Mouse (Mus musculus): ENCODE data around the gene Ap1b1. TPM values are rescaled to one million over a fixed set of nuclear protein-coding genes. Genes with fewer than 3 reads are reported as not detected.
A peak's percentile ranks its signal among the peaks of the same experiment; 100 is the strongest.

Gene Ap1b1
- 58.4 and 75.5 TPM in 2 replicates for polyA plus RNA-seq (2014; fragmentation: Nextera tagmentation; extraction: Ambion mirVana)

- Histone ChIP-seq H3K4me3 (ENCODE audit: low read depth, low read length) (peak within 1 kb of the TSS; percentile 73), H3K27ac (ENCODE audit: low read depth, low read length) (no peak within 1 kb of the TSS), H3K4me2 (ENCODE audit: low read length) (peak within 1 kb of the TSS; percentile 93), H3K4me1 (ENCODE audit: control insufficient read depth, insufficient read depth, low read length) (peaks cover 6% of the 10 kb centered on the region; the same call in 1 of the 2 replicates), H3K9ac (ENCODE audit: low read length) (peak within 1 kb of the TSS; percentile 78), H3K27me3 (replicated peaks; ENCODE audit: control insufficient read depth, insufficient read depth, low read length) (no peaks in the 10 kb centered on the region), H3K36me3 (ENCODE audit: control insufficient read depth, insufficient read depth, low read length) (0 out of 2 replicates have a peak, but pooled peaks cover 6% of the 10 kb centered on the region), H3K9me3 (replicated peaks; ENCODE audit: control insufficient read depth, low read length) (no peaks in the 10 kb centered on the region)
- DNase-seq (ENCODE audit: low spot score): peak; percentile 90
- peak; percentile 91 for ATAC-seq
- under 1% methylated on average over 61 of the region's 62 CpGs for WGBS
Measured at GRCm38 (mm10) chr11:4986695-4987486, at the start of gene Ap1b1. Gene Ap1b1, plus strand, starts transcription at chr11:4986824.

- Histone ChIP-seq H3K9ac (ENCODE audit: low read length) (peak overlapping the region; percentile 13; the same call in 1 of the 2 replicates), H3K27me3 (replicated peaks; ENCODE audit: control insufficient read depth, insufficient read depth, low read length) (peaks cover 61% of the 10 kb centered on the region)
- WGBS: 42% methylated on average over 13 of the region's 13 CpGs
Measured at GRCm38 (mm10) chr11:4946530-4946929, 40.1 kb upstream of the Ap1b1 start.

GRCm38 (mm10) chr11:4946947-4947812, 39.4 kb upstream of the Ap1b1 start:
- Histone ChIP-seq H3K4me2 (ENCODE audit: low read length) (peak overlapping the region; percentile 79), H3K9ac (ENCODE audit: low read length) (peak overlapping the region; percentile 72), H3K27me3 (replicated peaks; ENCODE audit: control insufficient read depth, insufficient read depth, low read length) (peaks cover 67% of the 10 kb centered on the region), H3K9me3 (replicated peaks; ENCODE audit: control insufficient read depth, low read length) (no peaks in the 10 kb centered on the region), H3K36me3 (ENCODE audit: control insufficient read depth, insufficient read depth, low read length) (no peaks in the 10 kb centered on the region), H3K4me3 (ENCODE audit: low read depth, low read length) (peak overlapping the region; percentile 62), H3K27ac (ENCODE audit: low read depth, low read length) (peak overlapping the region; percentile 80), H3K4me1 (ENCODE audit: control insufficient read depth, insufficient read depth, low read length) (no peaks in the 10 kb centered on the region)
- peak; percentile 87 for DNase-seq (ENCODE audit: low spot score)
- peak; percentile 88 for ATAC-seq
- under 1% methylated on average over 107 of the region's 120 CpGs for WGBS

More at GRCm38 (mm10) chr11:4946530-4946929, 40.1 kb upstream of the Ap1b1 start:
- DNase-seq (ENCODE audit: low spot score): no peak
- Histone ChIP-seq H3K36me3 (ENCODE audit: control insufficient read depth, insufficient read depth, low read length) (no peaks in the 10 kb centered on the region), H3K4me1 (ENCODE audit: control insufficient read depth, insufficient read depth, low read length) (no peaks in the 10 kb centered on the region), H3K4me3 (ENCODE audit: low read depth, low read length) (peak overlapping the region; percentile 62), H3K27ac (ENCODE audit: low read depth, low read length) (no peak overlapping the region), H3K4me2 (ENCODE audit: low read length) (peak overlapping the region; percentile 79), H3K9me3 (replicated peaks; ENCODE audit: control insufficient read depth, low read length) (no peaks in the 10 kb centered on the region)
- ATAC-seq: peak; percentile 13; the same call in 1 of the 2 replicates

GRCm38 (mm10) chr11:4947813-4948174, 38.8 kb upstream of the Ap1b1 start, which contains the start of gene Nefh:
Gene Nefh, minus strand, starts transcription at chr11:4948064.
- Histone ChIP-seq H3K36me3 (ENCODE audit: control insufficient read depth, insufficient read depth, low read length) (no peaks in the 10 kb centered on the region), H3K27me3 (replicated peaks; ENCODE audit: control insufficient read depth, insufficient read depth, low read length) (peaks cover 67% of the 10 kb centered on the region), H3K4me1 (ENCODE audit: control insufficient read depth, insufficient read depth, low read length) (no peaks in the 10 kb centered on the region), H3K4me2 (ENCODE audit: low read length) (peak within 1 kb of the TSS; percentile 79), H3K4me3 (ENCODE audit: low read depth, low read length) (peak within 1 kb of the TSS; percentile 62), H3K27ac (ENCODE audit: low read depth, low read length) (peak within 1 kb of the TSS; percentile 80), H3K9ac (ENCODE audit: low read length) (peak within 1 kb of the TSS; percentile 72), H3K9me3 (replicated peaks; ENCODE audit: control insufficient read depth, low read length) (no peaks in the 10 kb centered on the region)
- ATAC-seq (peak; percentile 47), DNase-seq (ENCODE audit: low spot score) (no peak)
- under 1% methylated on average over 30 of the region's 41 CpGs for WGBS

GRCm38 (mm10) chr11:4948792-4949191, 37.8 kb upstream of the Ap1b1 start:
- peak overlapping the region; percentile 62 for H3K4me3 ChIP-seq (ENCODE audit: low read depth, low read length)
- H3K4me1 ChIP-seq (ENCODE audit: control insufficient read depth, insufficient read depth, low read length): peaks cover under 1% of the 10 kb centered on the region; the same call in 1 of the 2 replicates
- no peaks in the 10 kb centered on the region for H3K36me3 ChIP-seq (ENCODE audit: control insufficient read depth, insufficient read depth, low read length)
- no peaks in the 10 kb centered on the region for H3K9me3 ChIP-seq (replicated peaks; ENCODE audit: control insufficient read depth, low read length)
- H3K4me2 ChIP-seq (ENCODE audit: low read length): peak overlapping the region; percentile 79
- WGBS: 35% methylated on average over 8 of the region's 8 CpGs
- peaks cover 73% of the 10 kb centered on the region for H3K27me3 ChIP-seq (replicated peaks; ENCODE audit: control insufficient read depth, insufficient read depth, low read length)
- no peak for DNase-seq (ENCODE audit: low spot score)
- H3K9ac ChIP-seq (ENCODE audit: low read length): no peak overlapping the region
- no peak overlapping the region for H3K27ac ChIP-seq (ENCODE audit: low read depth, low read length)
- ATAC-seq: no peak

GRCm38 (mm10) chr11:4949256-4950044, 37.2 kb upstream of the Ap1b1 start:
- ATAC-seq (no peak), DNase-seq (ENCODE audit: low spot score) (peak; percentile 49)
- H3K9ac ChIP-seq (ENCODE audit: low read length): no peak overlapping the region
- no peak overlapping the region for H3K27ac ChIP-seq (ENCODE audit: low read depth, low read length)
- no peaks in the 10 kb centered on the region for H3K36me3 ChIP-seq (ENCODE audit: control insufficient read depth, insufficient read depth, low read length)
- WGBS: 6% methylated on average over 23 of the region's 23 CpGs
- peak overlapping the region; percentile 62 for H3K4me3 ChIP-seq (ENCODE audit: low read depth, low read length)
- peak overlapping the region; percentile 79 for H3K4me2 ChIP-seq (ENCODE audit: low read length)
- H3K27me3 ChIP-seq (replicated peaks; ENCODE audit: control insufficient read depth, insufficient read depth, low read length): peaks cover 73% of the 10 kb centered on the region
- no peaks in the 10 kb centered on the region for H3K9me3 ChIP-seq (replicated peaks; ENCODE audit: control insufficient read depth, low read length)
- H3K4me1 ChIP-seq (ENCODE audit: control insufficient read depth, insufficient read depth, low read length): peaks cover 4% of the 10 kb centered on the region; the same call in 1 of the 2 replicates

GRCm38 (mm10) chr11:4953401-4953800, 33.2 kb upstream of the Ap1b1 start:
- Histone ChIP-seq H3K27ac (ENCODE audit: low read depth, low read length) (no peak overlapping the region), H3K36me3 (ENCODE audit: control insufficient read depth, insufficient read depth, low read length) (no peaks in the 10 kb centered on the region)
- WGBS: 5% methylated on average over 5 of the region's 6 CpGs

GRCm38 (mm10) chr11:4953918-4954317, 32.7 kb upstream of the Ap1b1 start:
- ATAC-seq: no peak
- DNase-seq (ENCODE audit: low spot score): no peak
- no peak overlapping the region for H3K4me3 ChIP-seq (ENCODE audit: low read depth, low read length)
- no peak overlapping the region for H3K4me2 ChIP-seq (ENCODE audit: low read length)
- peaks cover 31% of the 10 kb centered on the region for H3K27me3 ChIP-seq (replicated peaks; ENCODE audit: control insufficient read depth, insufficient read depth, low read length)
- H3K9ac ChIP-seq (ENCODE audit: low read length): no peak overlapping the region
- no peaks in the 10 kb centered on the region for H3K36me3 ChIP-seq (ENCODE audit: control insufficient read depth, insufficient read depth, low read length)
- under 1% methylated on average over 8 of the region's 8 CpGs for WGBS
- no peaks in the 10 kb centered on the region for H3K9me3 ChIP-seq (replicated peaks; ENCODE audit: control insufficient read depth, low read length)
- H3K4me1 ChIP-seq (ENCODE audit: control insufficient read depth, insufficient read depth, low read length): peaks cover 4% of the 10 kb centered on the region; the same call in 1 of the 2 replicates
- no peak overlapping the region for H3K27ac ChIP-seq (ENCODE audit: low read depth, low read length)

More at GRCm38 (mm10) chr11:4953401-4953800, 33.2 kb upstream of the Ap1b1 start:
- H3K9me3 ChIP-seq (replicated peaks; ENCODE audit: control insufficient read depth, low read length): no peaks in the 10 kb centered on the region
- ATAC-seq (no peak), DNase-seq (ENCODE audit: low spot score) (no peak)
- no peak overlapping the region for H3K4me3 ChIP-seq (ENCODE audit: low read depth, low read length)
- H3K4me1 ChIP-seq (ENCODE audit: control insufficient read depth, insufficient read depth, low read length): peaks cover 4% of the 10 kb centered on the region; the same call in 1 of the 2 replicates
- H3K9ac ChIP-seq (ENCODE audit: low read length): no peak overlapping the region
- no peak overlapping the region for H3K4me2 ChIP-seq (ENCODE audit: low read length)
- peaks cover 37% of the 10 kb centered on the region for H3K27me3 ChIP-seq (replicated peaks; ENCODE audit: control insufficient read depth, insufficient read depth, low read length)

Measured in forebrain, embryonic 14.5 days (tissue).